Mouse (Mus musculus) bone marrow macrophage, adult 2 months (primary cell): ENCODE measurements around the gene Ccdc124.

Experiments used
- CTCF ChIP-seq: IDR thresholded peaks from 2 replicates; pipeline ENCODE4 v1.5.1; 2012; ENCODE audit warnings: low read depth, mild to moderate bottlenecking, low read length, moderate library complexity
- POLR2A ChIP-seq: IDR thresholded peaks from 2 replicates; pipeline ENCODE4 v1.6.1; 2012; ENCODE audit warnings: mild to moderate bottlenecking, low read depth, low read length, borderline replicate concordance

DNA sequence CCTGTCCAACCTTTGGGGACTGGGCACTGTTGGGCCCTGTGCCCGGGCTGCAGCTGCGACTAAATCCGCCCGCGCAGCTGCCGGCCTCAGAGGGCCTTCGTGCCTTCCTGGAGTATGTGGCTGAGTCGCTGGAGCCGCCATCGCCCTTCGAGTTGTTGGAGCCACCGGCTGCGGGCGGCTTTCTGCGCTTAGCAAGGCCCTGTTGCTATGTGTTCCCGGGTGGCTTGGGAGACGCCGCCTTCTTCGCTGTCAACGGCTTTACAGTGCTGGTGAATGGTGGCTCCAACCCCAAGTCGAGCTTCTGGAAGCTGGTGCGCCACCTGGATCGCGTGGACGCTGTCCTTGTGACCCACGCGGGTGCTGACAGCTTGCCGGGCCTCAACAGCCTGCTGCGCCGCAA, 39.2 kb upstream of the Ccdc124 start:
- TF ChIP-seq CTCF (no peak), POLR2A (no peak)
